Mouse (Mus musculus) layer of hippocampus, adult 9-10 months (tissue): ENCODE data around the gene Rnf187.

ENCODE experiments used
- DNase-seq: peaks from one replicate; pipeline ENCODE4 v3.0.0; 2022; ENCODE audit warnings: low spot score

Gene Rnf187

GRCm38 (mm10) chr11:58947306-58947705 is 8.6 kb upstream of the Rnf187 start:
- DNase-seq, result no peak

- DNase-seq, result no peak
Measured at GRCm38 (mm10) chr11:58944136-58944535, 5.4 kb upstream of the Rnf187 start.

GRCm38 (mm10) chr11:58939088-58939439 is 348 bp upstream of the Rnf187 start:
- no peak for DNase-seq

GRCm38 (mm10) chr11:58937909-58938308 is 807 bp downstream of the Rnf187 start:
- no peak for DNase-seq

DNA sequence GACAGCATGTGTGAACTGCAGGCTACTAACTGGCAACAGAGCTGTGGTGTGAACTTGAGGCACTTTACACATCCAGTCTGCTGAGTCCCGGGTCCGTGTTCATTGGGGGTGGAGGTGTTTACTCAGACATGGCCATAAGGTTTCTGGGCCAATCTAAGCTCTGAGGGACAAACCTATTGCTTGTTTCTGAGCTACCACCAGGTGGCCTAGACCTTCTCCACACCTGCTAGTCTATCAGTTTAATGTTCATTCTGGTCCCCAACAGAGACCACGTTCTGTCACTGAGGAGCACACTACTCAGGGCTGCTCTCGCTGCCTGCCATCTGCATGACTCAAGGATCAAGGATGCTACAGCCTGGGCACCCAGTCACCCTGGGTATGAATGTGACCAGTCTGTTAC is 7.1 kb downstream of the Rnf187 start:
- no peak for DNase-seq

DNA sequence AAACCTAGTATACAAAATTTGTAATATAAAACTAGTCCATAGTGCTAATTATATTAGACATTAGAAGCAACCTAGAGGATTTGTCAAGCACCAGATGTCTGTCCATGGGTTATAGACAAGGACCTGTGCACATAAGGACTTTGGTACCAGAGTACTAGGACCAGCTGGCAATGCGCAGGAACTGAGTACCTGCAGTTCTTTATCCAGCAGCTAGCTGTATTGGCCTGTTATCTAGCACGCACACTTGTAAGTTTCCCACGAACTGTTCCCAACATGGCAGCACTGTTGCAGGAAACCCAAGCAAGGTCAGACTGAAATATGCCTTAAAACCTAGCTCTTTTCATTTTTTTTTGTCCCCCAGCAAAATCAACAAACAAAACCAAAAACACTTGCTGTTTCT is 8.5 kb downstream of the Rnf187 start:
- no peak for DNase-seq

DNA sequence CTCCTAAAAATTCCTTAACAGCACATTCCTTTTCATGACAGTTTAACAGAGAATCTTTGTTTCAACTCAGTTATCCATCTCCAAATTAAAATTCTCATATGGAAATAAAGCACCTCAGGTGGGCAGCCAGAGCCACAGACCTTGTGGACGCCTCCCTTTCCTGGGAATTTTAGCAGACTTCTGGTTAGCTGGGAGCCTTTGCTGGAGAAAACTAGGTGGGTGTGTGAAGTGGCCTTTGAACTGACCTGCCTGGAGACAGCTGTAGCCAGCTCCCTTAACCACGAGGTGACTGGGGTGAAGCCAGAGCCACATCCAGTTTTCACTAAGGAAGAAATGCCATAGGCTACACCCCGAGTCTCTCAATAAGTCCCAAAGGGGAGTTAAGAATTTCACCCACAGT is 9.1 kb downstream of the Rnf187 start:
- DNase-seq, result no peak

- DNase-seq, result no peak
Measured at GRCm38 (mm10) chr11:58929055-58929454, 9.7 kb downstream of the Rnf187 start.

GRCm38 (mm10) chr11:58927790-58928651 is 10.7 kb downstream of the Rnf187 start:
- no peak for DNase-seq

DNA sequence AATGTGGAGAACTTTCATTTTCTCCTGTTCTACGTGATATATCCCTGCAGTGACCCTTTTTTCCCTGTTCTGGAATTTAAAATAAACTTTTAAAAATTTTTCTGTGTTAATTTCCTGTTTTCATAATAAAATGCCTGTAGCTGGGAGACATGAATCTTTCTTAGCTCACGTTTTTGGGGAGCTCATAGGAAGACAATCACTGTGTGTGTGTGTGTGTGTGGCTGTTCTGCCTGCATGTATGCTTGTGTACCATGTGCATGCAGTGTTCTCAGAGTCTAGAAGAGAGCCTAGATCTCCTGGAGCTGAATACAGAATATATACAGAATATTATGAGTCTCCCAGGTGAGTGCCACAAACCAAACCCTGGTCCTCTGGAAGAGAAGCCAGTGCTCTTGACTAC is 11.7 kb downstream of the Rnf187 start:
- no peak for DNase-seq

DNA sequence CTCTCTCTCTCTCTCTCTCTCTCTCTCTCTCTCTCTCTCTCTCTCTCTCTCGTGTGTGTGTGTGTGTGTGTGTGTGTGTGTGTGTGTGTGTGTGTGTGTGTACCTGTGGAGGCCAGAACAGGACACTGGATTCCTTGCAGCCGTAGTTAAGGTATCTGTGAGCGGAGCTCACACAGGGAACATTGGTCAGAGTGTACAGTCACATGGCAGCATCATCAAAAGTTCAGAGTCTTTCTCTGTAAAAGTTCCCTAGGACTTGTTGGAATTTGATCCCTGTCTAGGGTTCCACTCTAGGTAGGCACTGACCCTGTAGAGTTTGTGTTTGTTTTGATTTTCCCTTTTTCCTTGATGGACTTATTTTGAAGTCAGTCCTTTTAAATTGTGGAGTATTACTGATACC is 12.1 kb downstream of the Rnf187 start:
- DNase-seq, result no peak

DNA sequence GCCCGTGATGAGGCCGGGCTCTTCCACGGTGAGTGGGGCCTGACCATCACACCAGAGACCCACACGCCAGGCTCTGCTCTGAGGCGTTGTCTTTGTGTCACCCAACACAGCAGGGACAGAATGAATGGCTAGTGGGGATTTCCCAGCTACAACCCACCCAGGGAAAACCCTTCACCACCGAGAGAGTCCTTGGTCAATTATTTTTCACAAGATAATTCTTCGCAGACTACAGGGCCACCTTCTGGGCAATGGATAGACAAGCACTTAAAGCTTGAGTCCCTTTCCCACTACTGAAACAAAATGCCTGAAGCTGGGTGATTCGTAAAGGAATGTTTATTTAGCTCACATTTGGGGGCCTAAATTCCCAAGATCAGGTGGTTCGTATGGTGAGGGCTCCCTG is 16.3 kb downstream of the Rnf187 start:
- DNase-seq, result no peak

DNA sequence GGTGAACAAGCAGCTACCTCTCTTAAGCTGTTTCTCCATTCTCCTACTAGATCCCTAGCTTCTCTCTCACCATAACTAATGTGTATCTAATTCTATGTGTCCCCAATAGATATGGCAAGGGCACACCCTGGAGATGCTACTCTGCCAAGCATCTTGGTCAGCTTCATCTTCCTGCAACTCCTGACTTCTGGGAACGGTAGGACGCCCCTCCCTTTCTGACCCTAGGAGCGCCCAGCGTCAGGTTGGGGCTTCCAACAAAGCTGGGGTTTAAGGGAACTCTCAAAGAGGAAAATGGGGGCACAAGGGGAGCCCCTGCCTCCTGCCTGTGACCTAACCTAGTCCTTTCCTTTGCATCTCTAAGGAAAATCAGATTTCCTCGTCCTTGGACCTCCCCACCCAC is 20.0 kb downstream of the Rnf187 start:
- DNase-seq, result no peak

DNA sequence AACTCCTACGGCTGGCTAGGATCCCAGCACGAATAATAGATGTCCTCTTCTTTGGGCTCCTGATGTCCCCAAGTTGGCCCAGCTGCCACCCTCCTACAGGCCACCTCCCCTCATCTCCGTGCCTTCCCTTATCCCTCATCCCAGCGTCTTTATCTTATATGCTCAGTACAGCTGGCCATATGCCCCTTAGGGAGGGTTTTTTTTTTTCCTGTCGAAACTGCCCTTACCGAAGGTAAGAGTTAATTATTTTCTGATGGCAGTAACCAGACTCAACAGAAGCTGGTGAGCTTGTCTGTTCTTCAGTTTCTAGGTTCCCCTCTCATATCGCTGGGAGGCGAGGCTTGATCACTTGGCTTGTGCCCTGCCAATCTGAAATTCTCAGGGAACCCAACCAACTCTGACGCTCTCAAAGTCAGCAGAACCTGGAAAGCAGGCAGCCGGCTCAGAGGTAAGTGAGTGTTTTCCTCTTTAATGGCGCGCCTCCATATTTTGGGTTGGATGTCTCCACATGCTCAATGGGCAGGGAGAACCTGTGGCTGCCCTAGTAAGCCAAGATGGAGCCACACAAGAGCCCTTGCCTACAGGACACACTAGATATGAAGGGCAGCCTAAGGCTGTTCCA is 20.9 kb downstream of the Rnf187 start, which contains the start of gene Btnl10:
Btnl10 (plus strand) TSS at position 164 of the 622 bp plus-strand sequence.
- no peak for DNase-seq

GRCm38 (mm10) chr11:58916879-58917744 is 21.6 kb downstream of the Rnf187 start:
- DNase-seq, result no peak

DNA sequence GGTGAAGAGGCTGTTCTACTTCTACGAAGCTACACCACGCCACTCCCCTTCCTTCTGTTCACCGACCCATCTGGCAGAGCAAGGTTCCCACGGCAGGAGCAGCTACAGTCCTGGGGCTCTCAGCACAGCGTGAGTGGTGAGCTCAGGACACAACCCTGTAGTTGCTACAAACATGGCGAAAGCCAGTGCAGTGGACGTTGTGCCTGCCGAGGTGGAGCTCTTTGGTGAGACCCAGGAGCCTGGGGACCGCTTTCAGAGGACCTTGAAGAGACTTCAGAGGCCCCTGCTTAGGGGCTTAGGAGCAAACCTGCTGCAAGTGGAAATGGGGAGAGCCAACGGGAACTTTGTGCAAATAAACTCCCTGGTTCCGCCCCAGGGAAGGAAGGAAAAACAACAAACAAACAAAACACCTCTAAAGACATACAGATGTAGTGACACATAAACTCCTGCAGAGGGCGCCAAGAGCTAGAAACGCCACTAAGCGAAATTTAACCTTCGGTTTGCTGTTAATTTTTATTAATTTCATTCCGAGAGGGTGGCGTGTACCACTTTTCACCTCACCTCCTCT is 24.2 kb downstream of the Rnf187 start:
- no peak for DNase-seq

DNA sequence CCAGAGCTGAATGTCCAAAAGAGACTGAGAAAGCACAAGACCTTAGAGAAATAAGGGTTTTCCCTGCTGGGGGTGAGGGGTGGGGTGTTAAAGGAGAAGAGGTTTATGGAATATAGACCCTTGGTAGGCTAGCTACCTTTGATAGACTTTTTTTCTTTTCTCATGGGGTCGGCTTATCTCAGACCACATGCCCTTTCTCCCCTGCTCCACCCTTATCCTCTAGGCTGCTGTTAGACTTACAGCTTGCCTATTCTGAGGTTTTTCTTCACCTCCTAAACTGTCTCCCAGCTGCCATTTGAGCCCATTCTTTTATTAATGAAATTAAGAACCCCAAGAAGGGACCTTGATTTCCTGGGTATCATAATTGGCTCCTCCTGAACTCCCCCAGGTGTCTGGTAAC is 24.9 kb downstream of the Rnf187 start:
- no peak for DNase-seq

DNA sequence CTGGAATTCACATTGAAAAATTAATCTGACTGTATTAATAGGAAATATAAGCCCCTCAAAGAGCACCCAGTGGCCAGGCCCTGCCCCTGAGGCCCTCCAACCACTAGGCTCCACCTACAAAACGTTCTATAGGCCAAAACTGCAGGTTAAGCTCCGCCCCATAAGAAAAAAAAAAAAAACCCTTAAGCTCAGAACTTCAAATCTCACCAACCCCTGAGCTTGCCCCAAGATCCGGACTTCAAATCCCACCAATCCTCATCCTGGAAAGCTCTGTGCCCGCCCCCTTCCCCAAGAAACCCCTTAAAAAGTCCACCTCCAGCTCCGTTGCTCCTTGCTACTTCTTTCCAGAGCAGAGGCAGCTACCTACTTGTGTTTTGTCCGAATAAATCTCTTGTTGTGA is 33.9 kb downstream of the Rnf187 start:
- no peak for DNase-seq

DNA sequence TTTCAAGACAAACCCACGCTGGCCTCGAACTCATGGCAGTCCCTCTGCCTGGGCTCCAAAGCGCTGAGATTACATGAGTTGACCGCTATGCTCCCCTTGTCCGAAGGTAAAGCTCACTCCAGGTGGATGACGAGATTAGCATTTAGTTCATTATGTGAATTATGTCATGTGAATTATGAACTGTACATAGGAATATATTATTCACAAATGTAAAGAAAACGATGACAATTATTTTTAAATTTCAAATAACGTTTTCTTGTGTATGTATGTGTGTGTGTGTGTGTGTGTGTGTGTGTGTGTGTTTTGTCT is 34.4 kb downstream of the Rnf187 start:
- DNase-seq, result no peak

- DNase-seq, result peak; percentile 91
Measured at GRCm38 (mm10) chr11:58903511-58904409, 35.0 kb downstream of the Rnf187 start, which contains the start of gene Zfp39. TSS of gene Zfp39 (minus strand) at chr11:58904225.

- no peak for DNase-seq
Measured at GRCm38 (mm10) chr11:58901080-58901479, 37.6 kb downstream of the Rnf187 start.
